ENCODE assay signal across 21 mouse cellular contexts in genomic region chr11:77026559-77026958, GRCm38 (mm10). TPM values are rescaled to one million over a fixed set of nuclear protein-coding genes. Genes with fewer than 3 reads are reported as not detected.
DNase-seq lines count a peak whose midpoint lies in the region; ATAC-seq and TF ChIP-seq lines count a peak whose summit lies in the region.
"Had no signal": no experiment of that assay in that cellular context is flagged by ENCODE, and none has a peak within 500 bp of the region (broad histone marks: within the 10 kb centered on the region; RNA-seq: fewer than 3 reads in every experiment).

No protein-coding gene starts in this region.

- no peaks in the 10 kb centered on the region for H3K36me3 ChIP-seq in kidney, adult 2 months (ENCODE audit: control insufficient read depth, insufficient read depth, low read length)
- no peaks in the 10 kb centered on the region for H3K36me3 ChIP-seq in kidney, embryonic 14.5 days (ENCODE audit: control insufficient read depth, insufficient read depth, low read length)
- no peaks in the 10 kb centered on the region for H3K36me3 ChIP-seq in midbrain, postnatal 0 days (ENCODE audit: insufficient read depth, low read length)
- no peaks in the 10 kb centered on the region for H3K36me3 ChIP-seq in midbrain, embryonic 15.5 days (replicated peaks)
- H3K36me3 ChIP-seq in splenic B cell, adult 2 months (ENCODE audit: control insufficient read depth, insufficient read depth, low read length, poor library complexity, severe bottlenecking) = no peaks in the 10 kb centered on the region
- H3K36me3 ChIP-seq: embryonic facial prominence, embryonic 15.5 days; forebrain, embryonic 15.5 days; heart, embryonic 13.5 days; hindbrain, embryonic 10.5 days; limb, embryonic 10.5 days had no signal

- no peak overlapping the region for H3K9ac ChIP-seq in kidney, embryonic 14.5 days (ENCODE audit: low read depth, low read length)
- H3K9ac ChIP-seq in midbrain, postnatal 0 days (replicated peaks; ENCODE audit: low read length, poor library complexity, severe bottlenecking) = no peak overlapping the region
- no peak overlapping the region for H3K9ac ChIP-seq in midbrain, embryonic 15.5 days
- H3K9ac ChIP-seq: embryonic facial prominence, embryonic 15.5 days; forebrain, embryonic 15.5 days; heart, embryonic 13.5 days had no signal

- H3K27ac ChIP-seq in kidney, adult 2 months (ENCODE audit: insufficient read depth, low read depth, low read length) = no peak overlapping the region
- H3K27ac ChIP-seq in kidney, embryonic 14.5 days (ENCODE audit: low read depth, low read length) = no peak overlapping the region
- H3K27ac ChIP-seq in midbrain, postnatal 0 days (ENCODE audit: low read depth, low read length) = no peak overlapping the region
- H3K27ac ChIP-seq in midbrain, embryonic 15.5 days = no peak overlapping the region
- H3K27ac ChIP-seq: embryonic facial prominence, embryonic 15.5 days; forebrain, embryonic 15.5 days; heart, embryonic 13.5 days; hindbrain, embryonic 10.5 days; limb, embryonic 10.5 days had no signal

- no peak for TF ChIP-seq POLR2A in kidney, adult 2 months (IDR thresholded peaks at IDR 0.05; ENCODE audit: low read depth, low read length)

- H3K9me3 ChIP-seq in kidney, embryonic 14.5 days (ENCODE audit: control insufficient read depth, low read length) = no peaks in the 10 kb centered on the region
- no peaks in the 10 kb centered on the region for H3K9me3 ChIP-seq in midbrain, postnatal 0 days (ENCODE audit: low read length)
- H3K9me3 ChIP-seq in midbrain, embryonic 15.5 days = no peaks in the 10 kb centered on the region
- H3K9me3 ChIP-seq: embryonic facial prominence, embryonic 15.5 days; forebrain, embryonic 15.5 days; heart, embryonic 13.5 days; hindbrain, embryonic 10.5 days; limb, embryonic 10.5 days had no signal

- no peak for ATAC-seq in kidney, embryonic 14.5 days (ENCODE audit: low FRiP score, low TSS enrichment)
- ATAC-seq in midbrain, postnatal 0 days (ENCODE audit: low FRiP score) = no peak
- no peak for ATAC-seq in midbrain, embryonic 15.5 days (replicated peaks)
- ATAC-seq: forebrain, embryonic 15.5 days; midbrain, embryonic 16.5 days had no signal

- no peak for DNase-seq in kidney, adult 2 months
- DNase-seq in midbrain, postnatal 0 days (ENCODE audit: low spot score) = no peak
- DNase-seq in NIH3T3 (ENCODE audit: low read depth) = peak; percentile 31
- peak; percentile 8 for DNase-seq in splenic B cell, adult 2 months (ENCODE audit: low read depth, low spot score)
- DNase-seq in ovary, postnatal 10 days (ENCODE audit: low spot score) = no peak
- DNase-seq: cerebellum, adult 18-20 months; kidney, adult 11 months; kidney, postnatal 4 days; layer of hippocampus, postnatal 36 days; lung, adult 18-20 months; right cerebral cortex, postnatal 4 days; thymus, adult 2 months had no signal

- 78% methylated on average over 3 of the region's 3 CpGs for WGBS in kidney, adult 2 months
- 82% methylated on average over 3 of the region's 3 CpGs for WGBS in kidney, embryonic 14.5 days
- 72% methylated on average over 3 of the region's 3 CpGs for WGBS in midbrain, postnatal 0 days
- 78% methylated on average over 3 of the region's 3 CpGs for WGBS in midbrain, embryonic 15.5 days

- H3K4me3 ChIP-seq in kidney, adult 2 months (ENCODE audit: insufficient read depth, low read depth, low read length) = no peak overlapping the region
- no peak overlapping the region for H3K4me3 ChIP-seq in kidney, embryonic 14.5 days (ENCODE audit: low read length)
- H3K4me3 ChIP-seq in midbrain, postnatal 0 days (ENCODE audit: low read depth, low read length) = no peak overlapping the region
- H3K4me3 ChIP-seq in midbrain, embryonic 15.5 days = no peak overlapping the region
- H3K4me3 ChIP-seq: embryonic facial prominence, embryonic 15.5 days; forebrain, embryonic 15.5 days; heart, embryonic 13.5 days; hindbrain, embryonic 10.5 days; limb, embryonic 10.5 days had no signal

- H3K4me2 ChIP-seq in kidney, embryonic 14.5 days (replicated peaks; ENCODE audit: low read depth, low read length) = no peak overlapping the region
- H3K4me2 ChIP-seq in midbrain, postnatal 0 days (ENCODE audit: low read depth, low read length, poor library complexity, severe bottlenecking) = no peak overlapping the region
- H3K4me2 ChIP-seq in midbrain, embryonic 15.5 days = no peak overlapping the region
- H3K4me2 ChIP-seq: embryonic facial prominence, embryonic 15.5 days; forebrain, embryonic 15.5 days; heart, embryonic 13.5 days had no signal

- H3K27me3 ChIP-seq in kidney, adult 2 months (replicated peaks; ENCODE audit: control insufficient read depth, insufficient read depth, low read length) = no peaks in the 10 kb centered on the region
- no peaks in the 10 kb centered on the region for H3K27me3 ChIP-seq in kidney, embryonic 14.5 days (ENCODE audit: control insufficient read depth, insufficient read depth, low read length)
- H3K27me3 ChIP-seq in midbrain, postnatal 0 days (ENCODE audit: insufficient read depth, low read length) = no peaks in the 10 kb centered on the region
- no peaks in the 10 kb centered on the region for H3K27me3 ChIP-seq in midbrain, embryonic 15.5 days (replicated peaks)
- H3K27me3 ChIP-seq in splenic B cell, adult 2 months (ENCODE audit: control insufficient read depth, insufficient read depth, low read length, poor library complexity, severe bottlenecking) = no peaks in the 10 kb centered on the region
- H3K27me3 ChIP-seq: embryonic facial prominence, embryonic 15.5 days; forebrain, embryonic 15.5 days; heart, embryonic 13.5 days had no signal

- TF ChIP-seq CTCF in kidney, adult 2 months (conservative IDR thresholded peaks at IDR 0.05; ENCODE audit: insufficient read depth, insufficient read length, low read depth, low read length) = peak; percentile 22; the same call in 1 of the 2 replicates
- peak; percentile 27 for TF ChIP-seq CTCF in midbrain, postnatal 0 days (IDR thresholded peaks at IDR 0.05)

- no peaks in the 10 kb centered on the region for H3K4me1 ChIP-seq in kidney, adult 2 months (ENCODE audit: control insufficient read depth, insufficient read depth, low read length)
- H3K4me1 ChIP-seq in kidney, embryonic 14.5 days (ENCODE audit: control insufficient read depth, insufficient read depth, low read length) = no peaks in the 10 kb centered on the region
- H3K4me1 ChIP-seq in midbrain, postnatal 0 days (ENCODE audit: insufficient read depth, low read length) = no peaks in the 10 kb centered on the region
- H3K4me1 ChIP-seq in midbrain, embryonic 15.5 days = no peaks in the 10 kb centered on the region
- H3K4me1 ChIP-seq: embryonic facial prominence, embryonic 15.5 days; forebrain, embryonic 15.5 days; heart, embryonic 13.5 days; hindbrain, embryonic 10.5 days; limb, embryonic 10.5 days had no signal

RNA-seq across cellular contexts. Expression of gene Slc6a4, which starts 28.2 kb away (rescaled TPM):
- 12.8 and 14.6 TPM in 2 replicates for polyA plus RNA-seq in kidney, adult 2 months (2012; rRNA removed)
- polyA plus RNA-seq in kidney, embryonic 14.5 days (2014; fragmentation: Nextera tagmentation; extraction: Ambion mirVana) = 1.1 and 2.2 TPM in 2 replicates
- 27.6 and 36.0 TPM in 2 replicates for total RNA-seq in midbrain, postnatal 0 days (2014; rRNA removed)
- polyA plus RNA-seq in midbrain, postnatal 0 days (2015; fragmentation: Nextera tagmentation; extraction: Ambion mirVana) = 9.9 and 10.9 TPM in 2 replicates
- polyA plus RNA-seq in midbrain, embryonic 15.5 days (2015; fragmentation: Nextera tagmentation; extraction: Ambion mirVana) = 5.7 TPM in 2 replicates
- total RNA-seq: layer of hippocampus, postnatal 36 days; megakaryocyte progenitor cell, adult 5-6 weeks had no signal

RNA-seq across cellular contexts. Expression of gene Nsrp1, which starts 51.7 kb away (rescaled TPM):
- 1.3 and 1.8 TPM in 2 replicates for polyA plus RNA-seq in kidney, adult 2 months (2012; rRNA removed)
- 78.5 and 88.1 TPM in 2 replicates for polyA plus RNA-seq in kidney, embryonic 14.5 days (2014; fragmentation: Nextera tagmentation; extraction: Ambion mirVana)
- 2.5 and 3.5 TPM in 2 replicates for total RNA-seq in midbrain, postnatal 0 days (2014; rRNA removed)
- polyA plus RNA-seq in midbrain, postnatal 0 days (2015; fragmentation: Nextera tagmentation; extraction: Ambion mirVana) = 53.1 and 55.0 TPM in 2 replicates
- polyA plus RNA-seq in midbrain, embryonic 15.5 days (2015; fragmentation: Nextera tagmentation; extraction: Ambion mirVana) = 52.0 and 54.3 TPM in 2 replicates

Comparison
In these comparisons a context has a peak if more than half of its experiments do, and no peak if none do; other contexts are left out.
1. RNA of gene Nsrp1, which starts 51.7 kb away (polyA plus RNA-seq): 78.5 to 88.1 TPM in kidney, embryonic 14.5 days, 53.1 to 55.0 TPM in midbrain, postnatal 0 days and 52.0 to 54.3 TPM in midbrain, embryonic 15.5 days; 1.3 to 1.8 TPM in kidney, adult 2 months; every median in the first group is over 10 times any median in the second.
2. DNase-seq: peak in NIH3T3 (single experiment) and splenic B cell, adult 2 months (single experiment); none in kidney, adult 2 months (single experiment), midbrain, postnatal 0 days (single experiment) and ovary, postnatal 10 days (single experiment).